Mouse (Mus musculus): ENCODE measurements at regions not wholly inside any gene's neighbourhood (a gene's known extent, or its start where the extent isn't known, plus 50 kb on each side); places are given as distances from the start of the nearest gene placed in this dataset.
A peak's percentile ranks its signal among the peaks of the same experiment; 100 is the strongest.

DNA sequence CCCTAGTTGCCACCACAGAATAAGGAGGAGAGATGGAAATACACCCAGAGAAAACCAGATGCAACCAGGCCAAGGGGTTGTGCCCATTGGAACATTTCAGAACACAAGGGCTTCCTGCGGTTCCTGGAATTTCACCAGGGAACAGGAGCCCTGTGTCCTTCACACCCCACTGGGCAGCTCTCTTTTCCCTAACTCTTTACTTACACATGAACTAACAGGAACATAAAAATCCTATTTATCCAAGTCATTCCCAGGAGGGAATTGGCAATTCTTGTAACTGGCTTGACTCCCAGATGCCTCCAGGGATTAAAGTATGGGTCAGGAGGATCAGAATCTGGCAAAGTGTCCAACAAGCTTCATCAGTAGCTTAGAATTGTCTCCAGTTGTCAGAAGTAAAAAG is 62.2 kb upstream of the Glycam1 start:
- DNase-seq (ENCODE audit: low spot score) = peak; percentile 1

Measured in embryo, embryonic 10.5 days (tissue).